Mouse (Mus musculus) thymus, adult 2 months (tissue): Measurements from ENCODE around the gene Mrps23. TPM values are rescaled to one million over a fixed set of nuclear protein-coding genes. Genes with fewer than 3 reads are reported as not detected.
A peak's percentile ranks its signal among the peaks of the same experiment; 100 is the strongest.

Experiments
- DNase-seq: peaks from one replicate; pipeline ENCODE4 v3.0.0; 2021
- H3K27ac ChIP-seq: fragments of 200-500 bp; 2 replicates; pipeline ENCODE4 v1.5.1; 2012; ENCODE audit warnings: low read length, control low read depth; ENCODE audit not compliant: control insufficient read depth, insufficient read depth
- H3K27me3 ChIP-seq: fragments of 200-500 bp; 2 replicates; pipeline ENCODE4 v1.6.1; 2012; ENCODE audit warnings: mild to moderate bottlenecking, low read length, moderate library complexity, mixed read lengths; ENCODE audit not compliant: control insufficient read depth, insufficient read depth
- H3K36me3 ChIP-seq: fragments of 200-500 bp; 2 replicates; pipeline ENCODE4 v1.6.1; 2012; ENCODE audit warnings: mild to moderate bottlenecking, low read length, moderate library complexity; ENCODE audit not compliant: control insufficient read depth, insufficient read depth
- H3K4me1 ChIP-seq: fragments of 200-500 bp; replicated peaks from 2 replicates; pipeline ENCODE4 v1.6.1; 2012; ENCODE audit warnings: low read length; ENCODE audit not compliant: control insufficient read depth, insufficient read depth
- H3K4me3 ChIP-seq: fragments of 200-500 bp; 2 replicates; pipeline ENCODE4 v1.5.1; 2012; ENCODE audit warnings: mild to moderate bottlenecking, low read length, control low read depth, moderate library complexity; ENCODE audit not compliant: control insufficient read depth, insufficient read depth
- CTCF ChIP-seq: fragments of 200-500 bp; IDR thresholded peaks from 2 replicates; pipeline ENCODE4 v1.5.1; 2012; ENCODE audit warnings: mild to moderate bottlenecking, control low read depth, low read length, moderate library complexity, borderline replicate concordance; ENCODE audit not compliant: control insufficient read depth, poor library complexity, insufficient read depth; ENCODE audit errors: extremely low read depth
- POLR2A ChIP-seq: fragments of 200-500 bp; IDR thresholded peaks from 2 replicates; pipeline ENCODE4 v1.6.1; 2012; ENCODE audit warnings: mild to moderate bottlenecking, low read length, control low read depth, moderate library complexity; ENCODE audit not compliant: control insufficient read depth, poor library complexity, insufficient read depth; ENCODE audit errors: extremely low read depth
- WGBS: fragments of 180-500 bp; shearing (Covaris S2); methylation state at CpG from one replicate; pipeline ENCODE4 v1.1.7; 2018; 5-methylcytosine and 5-hydroxymethylcytosine counted together
- polyA plus RNA-seq: library from polyadenylated mRNA; depleted of rRNA; stranded (reverse); fragments of >200 nt; gene quantifications from 2 replicates; pipeline ENCODE4 v1.2.3, GENCODE M21; 2012

Gene Mrps23
- polyA plus RNA-seq, 1 experiment, result 47.6 TPM

GRCm38 (mm10) chr11:88241468-88242301 lies 37.5 kb downstream of the Mrps23 start:
- no peaks in the 10 kb centered on the region for H3K27me3 ChIP-seq
- no peak for DNase-seq
- 92% methylated on average over 12 of the region's 12 CpGs for WGBS
- no peaks in the 10 kb centered on the region for H3K36me3 ChIP-seq
- no peak overlapping the region for H3K4me3 ChIP-seq
- TF ChIP-seq CTCF (no peak), POLR2A (no peak)
- H3K4me1 ChIP-seq, result peaks cover 16% of the 10 kb centered on the region
- H3K27ac ChIP-seq, result no peak overlapping the region

GRCm38 (mm10) chr11:88245581-88246170 lies 41.5 kb downstream of the Mrps23 start:
- no peak overlapping the region for H3K27ac ChIP-seq
- peaks cover 16% of the 10 kb centered on the region for H3K4me1 ChIP-seq
- TF ChIP-seq POLR2A (no peak), CTCF (no peak)
- H3K36me3 ChIP-seq, result no peaks in the 10 kb centered on the region
- WGBS, result 93% methylated on average over 14 of the region's 14 CpGs
- no peaks in the 10 kb centered on the region for H3K27me3 ChIP-seq
- H3K4me3 ChIP-seq, result no peak overlapping the region
- DNase-seq, result no peak

- H3K27me3 ChIP-seq, result no peaks in the 10 kb centered on the region
- TF ChIP-seq CTCF, result no peak
- no peak for TF ChIP-seq POLR2A
- H3K27ac ChIP-seq, result no peak overlapping the region
- no peaks in the 10 kb centered on the region for H3K36me3 ChIP-seq
- peaks cover 15% of the 10 kb centered on the region for H3K4me1 ChIP-seq
- WGBS, result 81% methylated on average over 5 of the region's 5 CpGs
- no peak overlapping the region for H3K4me3 ChIP-seq
- no peak for DNase-seq
Observed at GRCm38 (mm10) chr11:88248636-88249035, 44.4 kb downstream of the Mrps23 start.

GRCm38 (mm10) chr11:88250568-88250967 lies 46.4 kb downstream of the Mrps23 start:
- WGBS, result 60% methylated on average over 3 of the region's 3 CpGs
- no peak for DNase-seq
- TF ChIP-seq CTCF (no peak), POLR2A (no peak)
- Histone ChIP-seq H3K4me1 (peaks cover 7% of the 10 kb centered on the region), H3K4me3 (no peak overlapping the region), H3K27ac (no peak overlapping the region), H3K27me3 (no peaks in the 10 kb centered on the region), H3K36me3 (no peaks in the 10 kb centered on the region)

- Histone ChIP-seq H3K27ac (no peak overlapping the region), H3K36me3 (no peaks in the 10 kb centered on the region), H3K4me3 (no peak overlapping the region), H3K4me1 (peaks cover 7% of the 10 kb centered on the region), H3K27me3 (no peaks in the 10 kb centered on the region)
- 87% methylated on average over 7 of the region's 7 CpGs for WGBS
- DNase-seq, result no peak
- no peak for TF ChIP-seq CTCF
- no peak for TF ChIP-seq POLR2A
Observed at GRCm38 (mm10) chr11:88251295-88251694, 47.1 kb downstream of the Mrps23 start.

GRCm38 (mm10) chr11:88251972-88252766 lies 48.0 kb downstream of the Mrps23 start:
- peak; percentile 87 for DNase-seq
- Histone ChIP-seq H3K4me3 (no peak overlapping the region), H3K27ac (no peak overlapping the region), H3K27me3 (no peaks in the 10 kb centered on the region), H3K4me1 (peaks cover 7% of the 10 kb centered on the region), H3K36me3 (no peaks in the 10 kb centered on the region)
- WGBS, result 22% methylated on average over 22 of the region's 22 CpGs
- TF ChIP-seq POLR2A (no peak), CTCF (peak; percentile 97)
